Mouse (Mus musculus): ENCODE results near the gene Bcl3. TPM values are rescaled to one million over a fixed set of nuclear protein-coding genes. Genes with fewer than 3 reads are reported as not detected.

The Bcl3 gene
- polyA plus RNA-seq, 1 experiment from 2014 or later = 3.3 TPM

- 87% methylated on average over 4 of the region's 4 CpGs for WGBS
These were observed 9.4 kb downstream of the Bcl3 start for GRCm38 (mm10) chr7:19813161-19813560.

DNA sequence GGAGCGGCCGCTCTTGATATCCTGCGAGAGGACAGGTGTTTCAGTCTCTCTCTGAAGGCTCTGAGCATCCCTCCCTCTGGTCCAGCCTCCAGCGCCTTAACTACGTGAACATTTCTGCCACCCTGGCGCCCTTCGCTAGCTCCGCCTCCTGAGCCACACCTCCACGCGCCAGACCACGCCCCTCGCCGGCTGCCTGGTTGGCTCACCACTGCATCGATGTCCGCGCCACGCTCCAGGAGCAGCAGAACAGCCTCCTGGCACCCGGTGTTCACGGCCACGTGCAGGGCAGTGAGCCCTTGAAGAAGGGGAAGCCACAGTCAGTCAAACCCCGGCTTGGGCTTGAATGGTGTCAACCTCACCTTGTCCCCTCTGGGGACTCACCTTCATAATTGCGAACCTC, 11.5 kb downstream of the Bcl3 start:
- no peaks in the 10 kb centered on the region for H3K36me3 ChIP-seq (ENCODE audit: insufficient read depth, low read length)
- peak overlapping the region; percentile 8; the same call in 1 of the 2 replicates for H3K4me3 ChIP-seq (ENCODE audit: low read length)
- WGBS = 4% methylated on average over 21 of the region's 22 CpGs
- H3K9me3 ChIP-seq (ENCODE audit: low read length) = no peaks in the 10 kb centered on the region
- peaks cover 32% of the 10 kb centered on the region for H3K27me3 ChIP-seq (ENCODE audit: insufficient read depth, low read length)
- peaks cover 18% of the 10 kb centered on the region for H3K4me1 ChIP-seq (ENCODE audit: insufficient read depth, low read length)
- no peak overlapping the region for H3K27ac ChIP-seq (ENCODE audit: low read length)
- peak; percentile 50 for ATAC-seq (ENCODE audit: low FRiP score, low TSS enrichment)
- H3K4me2 ChIP-seq (replicated peaks; ENCODE audit: low read depth, low read length) = peak overlapping the region; percentile 45
- no peak overlapping the region for H3K9ac ChIP-seq (replicated peaks; ENCODE audit: low read length)

More at GRCm38 (mm10) chr7:19813161-19813560, 9.4 kb downstream of the Bcl3 start:
- Histone ChIP-seq H3K9ac (replicated peaks; ENCODE audit: low read length) (no peak overlapping the region), H3K27ac (ENCODE audit: low read length) (no peak overlapping the region), H3K4me3 (ENCODE audit: low read length) (no peak overlapping the region), H3K27me3 (ENCODE audit: insufficient read depth, low read length) (peaks cover 32% of the 10 kb centered on the region), H3K4me1 (ENCODE audit: insufficient read depth, low read length) (peaks cover 36% of the 10 kb centered on the region), H3K4me2 (replicated peaks; ENCODE audit: low read depth, low read length) (no peak overlapping the region), H3K36me3 (ENCODE audit: insufficient read depth, low read length) (no peaks in the 10 kb centered on the region), H3K9me3 (ENCODE audit: low read length) (no peaks in the 10 kb centered on the region)
- ATAC-seq (ENCODE audit: low FRiP score, low TSS enrichment) = no peak

DNA sequence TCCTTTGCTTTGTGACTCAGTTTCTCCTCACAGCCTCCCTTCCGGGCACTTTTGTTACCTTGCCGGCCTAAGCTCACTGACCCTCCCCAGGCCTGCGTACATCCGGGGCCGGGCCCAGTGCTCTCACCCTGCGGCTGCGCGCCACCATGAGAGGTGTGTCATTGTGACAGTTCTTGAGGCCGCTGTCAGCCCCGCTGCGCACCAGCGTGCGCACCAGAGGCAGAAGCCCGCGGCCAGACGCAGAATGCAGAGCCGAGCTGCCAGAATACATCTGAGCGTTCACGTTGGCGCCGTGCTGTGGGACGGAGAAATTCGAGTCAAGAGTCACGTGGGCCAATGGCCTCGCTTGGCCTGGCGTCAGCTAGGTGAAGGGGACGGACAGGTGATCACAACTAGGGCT, 13.2 kb downstream of the Bcl3 start:
- Histone ChIP-seq H3K36me3 (ENCODE audit: insufficient read depth, low read length) (no peaks in the 10 kb centered on the region), H3K4me2 (replicated peaks; ENCODE audit: low read depth, low read length) (peak overlapping the region; percentile 47), H3K27me3 (ENCODE audit: insufficient read depth, low read length) (peaks cover 32% of the 10 kb centered on the region), H3K27ac (ENCODE audit: low read length) (no peak overlapping the region), H3K9me3 (ENCODE audit: low read length) (peaks cover 6% of the 10 kb centered on the region; the same call in 1 of the 2 replicates), H3K4me3 (ENCODE audit: low read length) (peak overlapping the region; percentile 34), H3K9ac (replicated peaks; ENCODE audit: low read length) (peak overlapping the region; percentile 17; the same call in 1 of the 2 replicates), H3K4me1 (ENCODE audit: insufficient read depth, low read length) (peaks cover 11% of the 10 kb centered on the region; the same call in 1 of the 2 replicates)
- peak; percentile 54; the same call in 1 of the 2 replicates for ATAC-seq (ENCODE audit: low FRiP score, low TSS enrichment)
- WGBS = 6% methylated on average over 27 of the region's 27 CpGs

GRCm38 (mm10) chr7:19806356-19806969, 16.1 kb downstream of the Bcl3 start:
- Histone ChIP-seq H3K4me2 (replicated peaks; ENCODE audit: low read depth, low read length) (no peak overlapping the region), H3K4me3 (ENCODE audit: low read length) (no peak overlapping the region), H3K36me3 (ENCODE audit: insufficient read depth, low read length) (no peaks in the 10 kb centered on the region), H3K4me1 (ENCODE audit: insufficient read depth, low read length) (peaks cover 11% of the 10 kb centered on the region; the same call in 1 of the 2 replicates), H3K27me3 (ENCODE audit: insufficient read depth, low read length) (peaks cover 20% of the 10 kb centered on the region), H3K9me3 (ENCODE audit: low read length) (peaks cover 6% of the 10 kb centered on the region; the same call in 1 of the 2 replicates), H3K27ac (ENCODE audit: low read length) (no peak overlapping the region), H3K9ac (replicated peaks; ENCODE audit: low read length) (no peak overlapping the region)
- no peak for ATAC-seq (ENCODE audit: low FRiP score, low TSS enrichment)
- WGBS = 82% methylated on average over 8 of the region's 8 CpGs

DNA sequence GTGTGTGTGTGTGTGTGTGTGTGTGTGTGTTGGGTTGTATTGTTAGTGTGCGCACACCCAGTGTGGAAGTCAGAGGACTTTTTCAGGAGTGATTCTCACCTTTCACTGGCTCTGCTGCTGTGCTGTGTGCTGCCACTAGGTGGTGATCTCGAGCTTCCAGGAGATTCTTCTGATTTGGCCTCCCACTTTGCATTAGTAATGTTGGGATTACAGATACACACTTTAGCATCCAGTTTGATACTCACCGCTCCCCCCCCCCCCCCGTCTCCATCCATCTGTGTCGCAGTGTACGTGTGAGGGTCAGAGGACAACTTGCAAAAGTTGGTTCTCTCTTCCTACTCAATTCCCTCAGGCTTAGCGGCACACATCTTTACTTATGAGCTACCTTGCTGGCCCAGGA, 19.6 kb downstream of the Bcl3 start:
- 17% methylated on average over 7 of the region's 7 CpGs for WGBS
- no peak overlapping the region for H3K4me2 ChIP-seq (replicated peaks; ENCODE audit: low read depth, low read length)
- H3K4me3 ChIP-seq (ENCODE audit: low read length) = no peak overlapping the region
- no peaks in the 10 kb centered on the region for H3K4me1 ChIP-seq (ENCODE audit: insufficient read depth, low read length)
- H3K9me3 ChIP-seq (ENCODE audit: low read length) = peaks cover 6% of the 10 kb centered on the region; the same call in 1 of the 2 replicates
- no peak overlapping the region for H3K27ac ChIP-seq (ENCODE audit: low read length)
- no peak; the same call in 1 of the 2 replicates for ATAC-seq (ENCODE audit: low FRiP score, low TSS enrichment)
- H3K27me3 ChIP-seq (ENCODE audit: insufficient read depth, low read length) = no peaks in the 10 kb centered on the region
- H3K36me3 ChIP-seq (ENCODE audit: insufficient read depth, low read length) = no peaks in the 10 kb centered on the region
- H3K9ac ChIP-seq (replicated peaks; ENCODE audit: low read length) = no peak overlapping the region

DNA sequence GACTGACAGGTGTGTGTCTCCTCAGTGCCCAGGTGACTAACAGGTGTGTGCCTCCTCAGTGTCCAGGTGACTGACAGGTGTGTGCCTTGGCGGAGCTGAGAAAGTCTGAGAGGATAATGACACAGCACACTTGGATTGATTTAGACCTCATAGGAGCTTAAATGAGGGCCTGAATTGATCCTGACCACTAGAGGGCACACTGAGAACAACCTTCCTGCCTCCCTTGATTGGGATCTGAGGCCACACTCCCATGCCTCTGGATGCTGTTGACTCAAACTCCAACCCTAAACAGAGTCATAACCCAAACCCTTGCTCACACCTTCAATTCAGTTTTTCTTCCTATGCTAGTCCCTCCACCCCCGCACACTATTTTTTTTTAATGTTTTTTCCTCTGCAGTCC, 21.8 kb downstream of the Bcl3 start:
- Histone ChIP-seq H3K36me3 (ENCODE audit: insufficient read depth, low read length) (no peaks in the 10 kb centered on the region), H3K27ac (ENCODE audit: low read length) (no peak overlapping the region), H3K9ac (replicated peaks; ENCODE audit: low read length) (no peak overlapping the region), H3K4me2 (replicated peaks; ENCODE audit: low read depth, low read length) (no peak overlapping the region), H3K4me1 (ENCODE audit: insufficient read depth, low read length) (no peaks in the 10 kb centered on the region), H3K27me3 (ENCODE audit: insufficient read depth, low read length) (peaks cover 16% of the 10 kb centered on the region), H3K9me3 (ENCODE audit: low read length) (peaks cover 6% of the 10 kb centered on the region; the same call in 1 of the 2 replicates), H3K4me3 (ENCODE audit: low read length) (no peak overlapping the region)
- no peak for ATAC-seq (ENCODE audit: low FRiP score, low TSS enrichment)
- 19% methylated on average over 2 of the region's 2 CpGs for WGBS

DNA sequence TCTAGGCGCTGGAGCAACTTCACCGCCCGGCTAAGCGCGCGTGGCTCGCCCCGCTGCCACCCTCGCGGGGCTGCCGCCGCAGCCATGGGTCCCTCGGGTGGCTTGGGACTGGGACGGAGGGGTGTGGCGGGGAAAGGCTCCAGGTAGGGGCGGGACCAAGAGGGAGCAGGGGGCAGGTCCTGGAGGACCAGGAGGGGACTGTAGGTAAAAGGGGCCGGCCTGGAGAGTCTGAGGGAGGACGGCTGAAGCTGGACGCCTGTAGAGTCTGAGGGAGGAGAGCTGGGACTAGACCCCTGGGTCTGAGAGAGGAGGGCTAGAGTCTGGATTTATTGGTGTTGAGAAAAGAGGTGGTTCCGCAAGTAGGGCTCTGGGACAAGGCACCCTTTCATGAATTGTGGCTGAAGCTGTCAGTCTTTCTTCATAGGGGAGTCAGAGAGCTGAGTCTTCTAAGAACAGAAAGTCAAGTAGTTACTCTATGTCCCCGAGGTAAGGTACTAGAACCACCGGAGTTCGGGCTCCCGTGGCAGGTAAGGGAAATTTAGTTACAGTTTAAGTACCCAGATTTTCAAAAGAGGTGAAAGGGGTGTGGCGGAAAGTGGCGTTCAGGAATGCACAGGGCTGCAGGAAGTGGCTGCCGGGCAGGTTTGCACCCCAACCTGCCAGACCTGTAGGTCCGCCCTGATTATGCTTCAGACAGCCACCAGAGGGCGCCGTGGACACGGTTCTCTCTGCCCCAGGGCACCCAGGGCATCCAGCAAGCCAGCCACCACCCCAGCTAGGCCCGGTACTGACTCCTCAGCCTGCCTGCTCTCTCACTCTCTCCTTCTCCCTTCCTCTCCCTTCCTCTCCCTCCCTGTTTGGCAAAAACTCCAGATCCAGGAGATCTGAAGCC, 25.6 kb downstream of the Bcl3 start, which contains the start of gene Cblc:
Cblc (minus strand) TSS at position 113 of the 892 bp plus-strand sequence.
- peak within 1 kb of the TSS; percentile 48 for H3K4me3 ChIP-seq (ENCODE audit: low read length)
- peak; percentile 91 for ATAC-seq (ENCODE audit: low FRiP score, low TSS enrichment)
- no peaks in the 10 kb centered on the region for H3K9me3 ChIP-seq (ENCODE audit: low read length)
- H3K36me3 ChIP-seq (ENCODE audit: insufficient read depth, low read length) = no peaks in the 10 kb centered on the region
- H3K27me3 ChIP-seq (ENCODE audit: insufficient read depth, low read length) = peaks cover 18% of the 10 kb centered on the region
- H3K27ac ChIP-seq (ENCODE audit: low read length) = peak within 1 kb of the TSS; percentile 80
- H3K9ac ChIP-seq (replicated peaks; ENCODE audit: low read length) = peak within 1 kb of the TSS; percentile 59
- no peaks in the 10 kb centered on the region for H3K4me1 ChIP-seq (ENCODE audit: insufficient read depth, low read length)
- H3K4me2 ChIP-seq (replicated peaks; ENCODE audit: low read depth, low read length) = peak within 1 kb of the TSS; percentile 55
- WGBS = 1% methylated on average over 32 of the region's 32 CpGs

DNA sequence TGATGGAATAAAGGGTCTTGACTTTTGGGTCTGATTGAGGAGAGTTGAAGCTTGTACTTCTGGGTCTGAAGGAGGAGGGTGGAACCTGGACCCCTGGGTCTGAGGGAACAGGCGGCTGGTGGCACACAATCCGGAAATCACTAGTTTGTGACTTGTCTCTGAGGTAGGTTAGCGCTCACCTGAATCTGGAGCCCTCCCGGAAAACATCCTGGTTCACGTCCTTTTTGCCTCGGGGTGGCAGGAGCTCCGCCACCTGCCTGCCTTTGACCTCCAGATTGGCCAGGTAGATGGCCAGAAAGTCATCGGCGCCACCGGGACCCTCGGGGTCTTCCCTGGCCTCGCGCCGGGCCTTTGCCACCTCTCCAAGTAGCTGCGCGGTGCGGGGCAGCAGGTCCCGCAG, 26.3 kb downstream of the Bcl3 start:
- no peaks in the 10 kb centered on the region for H3K9me3 ChIP-seq (ENCODE audit: low read length)
- no peaks in the 10 kb centered on the region for H3K4me1 ChIP-seq (ENCODE audit: insufficient read depth, low read length)
- peak overlapping the region; percentile 48 for H3K4me3 ChIP-seq (ENCODE audit: low read length)
- ATAC-seq (ENCODE audit: low FRiP score, low TSS enrichment) = no peak
- H3K36me3 ChIP-seq (ENCODE audit: insufficient read depth, low read length) = no peaks in the 10 kb centered on the region
- peak overlapping the region; percentile 55 for H3K4me2 ChIP-seq (replicated peaks; ENCODE audit: low read depth, low read length)
- WGBS = 10% methylated on average over 18 of the region's 18 CpGs
- H3K9ac ChIP-seq (replicated peaks; ENCODE audit: low read length) = peak overlapping the region; percentile 59
- no peak overlapping the region for H3K27ac ChIP-seq (ENCODE audit: low read length)
- peaks cover 18% of the 10 kb centered on the region for H3K27me3 ChIP-seq (ENCODE audit: insufficient read depth, low read length)

DNA sequence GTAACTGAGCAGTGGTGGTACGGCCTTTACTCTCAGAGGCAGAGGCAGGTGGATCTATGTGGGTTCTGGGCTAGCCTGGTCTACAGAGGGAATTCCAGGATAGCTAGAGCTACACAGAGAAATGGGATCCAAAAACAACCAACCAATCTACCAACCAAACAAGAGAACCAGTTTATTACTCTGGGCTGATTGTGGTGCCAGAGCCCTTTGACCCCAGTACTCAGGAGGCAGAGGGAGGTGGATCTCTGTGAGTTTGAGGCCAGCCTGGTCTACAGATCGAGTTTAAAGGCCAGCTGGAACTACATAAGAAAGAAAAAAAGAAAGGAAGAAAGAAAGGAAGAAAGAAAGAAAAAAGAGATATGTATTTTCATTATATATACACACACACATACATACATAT, 27.3 kb downstream of the Bcl3 start:
- Histone ChIP-seq H3K27ac (ENCODE audit: low read length) (no peak overlapping the region), H3K27me3 (ENCODE audit: insufficient read depth, low read length) (peaks cover 18% of the 10 kb centered on the region), H3K9ac (replicated peaks; ENCODE audit: low read length) (no peak overlapping the region), H3K4me2 (replicated peaks; ENCODE audit: low read depth, low read length) (no peak overlapping the region), H3K4me3 (ENCODE audit: low read length) (no peak overlapping the region), H3K9me3 (ENCODE audit: low read length) (no peaks in the 10 kb centered on the region), H3K36me3 (ENCODE audit: insufficient read depth, low read length) (no peaks in the 10 kb centered on the region), H3K4me1 (ENCODE audit: insufficient read depth, low read length) (no peaks in the 10 kb centered on the region)
- WGBS = 67% methylated on average over 2 of the region's 2 CpGs
- ATAC-seq (ENCODE audit: low FRiP score, low TSS enrichment) = no peak

Measured in kidney, embryonic 16.5 days (tissue).